Mouse (Mus musculus) limb, embryonic 12.5 days (tissue): ENCODE measurements at regions not wholly inside any gene's neighbourhood (a gene's known extent, or its start where the extent isn't known, plus 50 kb on each side); places are given as distances from the start of the nearest gene placed in this dataset.

Experiments used
- ATAC-seq: fragments of 200-750 bp; cut with Nextera tagmentation; 2 replicates; pipeline ENCODE4 v1.8.0; 2017; ENCODE audit warnings: low read depth, moderate TSS enrichment; ENCODE audit not compliant: insufficient number of reproducible peaks, insufficient read depth, low FRiP score, low TSS enrichment
- H3K27ac ChIP-seq: fragments of 300-500 bp; sonication (generic); 2 replicates; pipeline ENCODE4 v1.5.1; 2016; ENCODE audit warnings: mild to moderate bottlenecking, moderate library complexity
- H3K27me3 ChIP-seq: fragments of 300-500 bp; sonication (generic); 2 replicates; pipeline ENCODE4 v1.6.1; 2016; ENCODE audit warnings: mild to moderate bottlenecking, moderate library complexity
- H3K36me3 ChIP-seq: fragments of 300-500 bp; sonication (generic); 2 replicates; pipeline ENCODE4 v1.6.1; 2016; ENCODE audit warnings: mild to moderate bottlenecking, moderate library complexity
- H3K4me1 ChIP-seq: fragments of 300-500 bp; sonication (generic); replicated peaks from 2 replicates; pipeline ENCODE4 v1.6.1; 2016
- H3K4me2 ChIP-seq: fragments of 300-500 bp; sonication (generic); 2 replicates; pipeline ENCODE4 v1.6.1; 2016; ENCODE audit warnings: mild to moderate bottlenecking, moderate library complexity
- H3K4me3 ChIP-seq: fragments of 300-500 bp; sonication (generic); replicated peaks from 2 replicates; pipeline ENCODE4 v1.5.1; 2016; ENCODE audit warnings: mild to moderate bottlenecking
- H3K9ac ChIP-seq: fragments of 300-500 bp; sonication (generic); replicated peaks from 2 replicates; pipeline ENCODE4 v1.6.1; 2016; ENCODE audit warnings: mild to moderate bottlenecking, moderate library complexity
- H3K9me3 ChIP-seq: fragments of 300-500 bp; sonication (generic); 2 replicates; pipeline ENCODE4 v1.6.1; 2016; ENCODE audit warnings: mild to moderate bottlenecking, moderate library complexity
- WGBS: fragments of 180-500 bp; shearing (Covaris S2); methylation state at CpG from one replicate; pipeline ENCODE4 v1.1.7; 2016; 5-methylcytosine and 5-hydroxymethylcytosine counted together

DNA sequence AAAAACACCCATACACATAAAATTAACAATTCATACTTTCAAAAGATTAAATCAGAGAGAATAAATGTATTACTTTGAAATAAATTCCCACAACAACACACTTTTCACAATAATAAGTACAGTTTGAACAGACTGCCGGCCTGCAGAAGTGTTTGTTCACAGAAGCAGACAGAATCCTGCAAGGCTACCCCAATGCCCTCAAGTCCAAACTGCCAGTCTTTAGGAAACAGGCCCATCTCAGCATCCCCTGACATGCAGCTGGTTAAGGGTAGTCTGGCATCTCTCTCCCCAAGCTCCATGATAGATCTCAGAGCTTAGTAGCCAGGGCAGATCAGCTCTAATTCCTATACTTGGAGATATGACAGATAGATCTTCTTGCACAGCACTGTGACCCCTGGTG, 178.5 kb upstream of the Rreb1 start:
- 86% methylated on average over 1 of the region's 1 CpGs for WGBS
- ATAC-seq: no peak

DNA sequence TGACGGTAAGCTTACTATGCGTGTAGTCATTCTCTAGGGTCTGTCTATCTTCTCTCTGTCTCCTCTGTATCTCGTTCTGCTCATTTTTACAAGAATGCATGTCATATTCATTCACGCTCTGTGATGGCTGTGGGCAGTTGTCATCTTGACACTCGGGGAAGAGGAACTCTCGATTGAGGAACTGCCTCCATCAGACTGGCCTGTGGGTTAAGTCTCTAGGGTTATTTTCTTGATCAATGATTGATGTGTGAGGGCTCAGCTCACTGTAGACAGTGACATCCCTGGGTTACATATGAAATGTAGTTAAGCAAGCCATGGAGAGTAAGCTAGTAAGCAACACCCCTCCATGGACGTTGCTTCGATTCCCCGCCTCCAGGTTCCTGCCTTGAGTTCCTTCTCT, 178.0 kb upstream of the Rreb1 start:
- H3K36me3 ChIP-seq: no peaks in the 10 kb centered on the region
- H3K9me3 ChIP-seq: no peaks in the 10 kb centered on the region
- H3K27ac ChIP-seq: no peak overlapping the region
- no peak overlapping the region for H3K9ac ChIP-seq
- no peak overlapping the region for H3K4me2 ChIP-seq
- 91% methylated on average over 9 of the region's 9 CpGs for WGBS
- ATAC-seq: no peak
- no peaks in the 10 kb centered on the region for H3K4me1 ChIP-seq
- H3K27me3 ChIP-seq: no peaks in the 10 kb centered on the region
- no peak overlapping the region for H3K4me3 ChIP-seq

More for the DNA sequence above, 178.5 kb upstream of the Rreb1 start:
- H3K27me3 ChIP-seq: no peaks in the 10 kb centered on the region
- H3K27ac ChIP-seq: no peak overlapping the region
- H3K4me3 ChIP-seq: no peak overlapping the region
- H3K4me1 ChIP-seq: no peaks in the 10 kb centered on the region
- H3K9me3 ChIP-seq: no peaks in the 10 kb centered on the region
- no peak overlapping the region for H3K9ac ChIP-seq
- H3K36me3 ChIP-seq: no peaks in the 10 kb centered on the region
- H3K4me2 ChIP-seq: no peak overlapping the region

DNA sequence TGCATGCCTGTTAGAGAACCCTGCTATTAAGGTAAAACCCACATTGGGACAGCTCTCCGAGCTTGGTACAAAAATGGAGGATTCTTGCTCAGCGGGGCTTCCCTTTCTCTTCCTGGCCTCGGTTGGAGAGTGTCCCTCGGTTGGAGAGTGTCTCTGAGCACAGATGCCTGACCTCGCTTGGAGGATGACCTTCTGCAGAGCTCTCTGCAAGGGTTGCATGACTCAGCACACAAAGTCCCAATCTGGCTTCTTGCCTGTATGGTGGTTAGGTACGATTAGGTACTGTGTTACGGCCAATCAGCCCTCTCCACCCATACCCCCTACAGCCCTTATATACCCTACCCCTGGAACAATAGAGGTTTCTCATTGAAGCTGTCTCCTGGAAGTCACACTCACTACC, 177.1 kb upstream of the Rreb1 start:
- no peak overlapping the region for H3K4me3 ChIP-seq
- H3K9me3 ChIP-seq: no peaks in the 10 kb centered on the region
- no peak overlapping the region for H3K27ac ChIP-seq
- no peaks in the 10 kb centered on the region for H3K27me3 ChIP-seq
- no peak overlapping the region for H3K9ac ChIP-seq
- WGBS: 77% methylated on average over 7 of the region's 7 CpGs
- no peak overlapping the region for H3K4me2 ChIP-seq
- H3K4me1 ChIP-seq: no peaks in the 10 kb centered on the region
- ATAC-seq: no peak
- H3K36me3 ChIP-seq: no peaks in the 10 kb centered on the region

DNA sequence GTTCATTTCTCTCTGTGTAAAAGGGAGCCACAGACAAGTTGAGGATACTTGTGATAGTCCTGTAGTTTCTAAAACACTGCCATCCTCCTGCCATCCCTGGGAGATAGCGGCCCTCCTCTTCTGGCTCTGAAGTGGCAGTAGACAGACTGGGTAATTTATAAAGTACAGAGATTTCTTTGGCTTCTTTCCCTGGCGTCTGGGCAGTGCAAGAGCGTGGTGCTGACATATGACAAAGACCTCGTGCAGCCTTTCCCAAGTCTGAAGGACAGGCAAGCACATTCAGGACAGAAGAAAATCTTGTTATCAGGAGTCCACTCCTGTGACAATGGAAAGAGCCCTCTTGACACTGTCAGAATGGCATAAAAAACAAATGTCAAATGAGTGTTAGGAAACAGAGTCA, 175.9 kb upstream of the Rreb1 start:
- H3K27ac ChIP-seq: no peak overlapping the region
- no peaks in the 10 kb centered on the region for H3K4me1 ChIP-seq
- no peaks in the 10 kb centered on the region for H3K27me3 ChIP-seq
- no peak overlapping the region for H3K9ac ChIP-seq
- WGBS: 82% methylated on average over 4 of the region's 4 CpGs
- no peaks in the 10 kb centered on the region for H3K36me3 ChIP-seq
- no peak for ATAC-seq
- no peak overlapping the region for H3K4me3 ChIP-seq
- H3K4me2 ChIP-seq: no peak overlapping the region
- H3K9me3 ChIP-seq: no peaks in the 10 kb centered on the region

DNA sequence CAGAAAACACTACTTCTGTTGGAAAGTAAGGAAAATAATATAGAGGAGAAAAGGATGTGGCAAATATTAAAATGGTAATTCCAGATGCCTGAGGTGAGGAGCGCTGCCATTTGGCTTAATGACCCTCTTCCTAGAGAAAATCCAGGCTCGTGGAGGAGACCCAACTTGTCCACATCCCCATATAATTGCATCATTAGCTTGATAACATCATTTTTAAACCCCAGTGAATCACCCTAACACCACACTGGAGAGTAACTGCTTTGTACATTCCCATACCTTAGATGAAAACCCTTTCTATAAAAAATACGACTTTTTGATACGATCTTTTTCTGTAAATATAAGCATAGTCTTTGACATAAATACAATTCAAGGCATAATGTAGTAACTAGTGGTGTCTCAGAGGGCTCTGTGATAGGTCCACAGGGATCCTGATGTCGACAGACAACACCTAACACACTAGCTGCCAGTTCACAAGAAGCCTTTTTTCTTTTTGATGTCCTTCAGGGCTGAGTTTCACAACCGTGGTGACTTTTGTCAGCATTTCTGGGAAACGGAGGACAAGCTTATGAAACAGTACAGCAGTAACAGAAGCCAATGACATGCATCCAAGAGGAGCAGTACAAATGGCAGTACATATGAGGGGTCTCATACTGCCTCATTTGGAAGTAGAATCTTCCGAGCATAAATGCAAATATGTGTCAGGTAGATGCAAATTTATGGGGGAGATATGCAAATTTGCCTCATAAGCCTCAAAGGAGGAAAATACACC, 174.8 kb upstream of the Rreb1 start:
- 68% methylated on average over 8 of the region's 8 CpGs for WGBS
- Histone ChIP-seq H3K4me3 (no peak overlapping the region), H3K36me3 (no peaks in the 10 kb centered on the region), H3K4me1 (no peaks in the 10 kb centered on the region), H3K27me3 (no peaks in the 10 kb centered on the region), H3K9ac (no peak overlapping the region), H3K27ac (no peak overlapping the region), H3K4me2 (no peak overlapping the region), H3K9me3 (no peaks in the 10 kb centered on the region)
- ATAC-seq: no peak

DNA sequence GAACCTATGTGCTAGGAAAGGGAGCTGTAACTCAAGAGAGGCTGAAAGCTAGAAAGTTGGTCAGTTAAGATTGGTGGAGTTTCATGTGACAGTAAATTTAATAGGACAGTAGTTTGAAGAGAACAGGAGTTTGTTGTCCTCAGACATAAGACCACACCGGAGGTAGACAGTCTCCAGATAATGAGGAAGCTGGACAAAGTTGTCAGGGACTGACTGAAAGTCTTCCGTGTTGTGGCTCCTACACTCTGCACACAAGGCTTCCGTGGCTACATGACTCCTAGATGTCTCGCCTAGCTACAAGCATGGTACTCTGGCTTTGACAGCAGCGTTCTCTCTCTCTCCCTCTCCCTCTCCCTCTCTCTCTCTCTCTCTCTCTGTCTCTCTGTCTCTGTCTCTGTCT, 171.9 kb upstream of the Rreb1 start:
- H3K4me1 ChIP-seq: no peaks in the 10 kb centered on the region
- WGBS: 92% methylated on average over 5 of the region's 5 CpGs

DNA sequence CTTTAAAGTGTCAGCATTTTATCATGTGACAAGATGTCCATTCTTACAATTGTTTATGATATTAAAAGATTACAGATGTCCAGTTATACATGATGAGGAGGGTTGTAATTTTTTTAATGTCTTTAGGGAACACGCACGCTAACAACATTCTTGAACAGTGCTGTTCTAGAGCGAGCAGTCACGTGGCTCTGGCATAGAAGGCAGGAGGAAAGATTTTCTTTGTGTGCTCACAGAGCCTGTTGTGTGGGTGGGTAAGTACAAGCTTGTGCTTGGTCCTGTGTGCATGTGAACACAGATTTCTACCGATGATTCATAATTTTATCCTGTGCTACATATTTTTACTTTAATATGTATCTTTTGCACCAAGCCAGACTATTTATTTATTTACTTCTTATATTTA, 169.1 kb upstream of the Rreb1 start:
- no peaks in the 10 kb centered on the region for H3K27me3 ChIP-seq
- H3K36me3 ChIP-seq: no peaks in the 10 kb centered on the region
- no peak overlapping the region for H3K9ac ChIP-seq
- H3K4me3 ChIP-seq: no peak overlapping the region
- no peaks in the 10 kb centered on the region for H3K4me1 ChIP-seq
- WGBS: 90% methylated on average over 5 of the region's 5 CpGs
- no peak overlapping the region for H3K4me2 ChIP-seq
- no peak for ATAC-seq
- H3K27ac ChIP-seq: no peak overlapping the region
- no peaks in the 10 kb centered on the region for H3K9me3 ChIP-seq

More for the DNA sequence above, 171.9 kb upstream of the Rreb1 start:
- no peak overlapping the region for H3K4me3 ChIP-seq
- no peaks in the 10 kb centered on the region for H3K36me3 ChIP-seq
- no peak overlapping the region for H3K9ac ChIP-seq
- H3K4me2 ChIP-seq: no peak overlapping the region
- ATAC-seq: no peak
- H3K27me3 ChIP-seq: no peaks in the 10 kb centered on the region
- no peak overlapping the region for H3K27ac ChIP-seq
- H3K9me3 ChIP-seq: no peaks in the 10 kb centered on the region

DNA sequence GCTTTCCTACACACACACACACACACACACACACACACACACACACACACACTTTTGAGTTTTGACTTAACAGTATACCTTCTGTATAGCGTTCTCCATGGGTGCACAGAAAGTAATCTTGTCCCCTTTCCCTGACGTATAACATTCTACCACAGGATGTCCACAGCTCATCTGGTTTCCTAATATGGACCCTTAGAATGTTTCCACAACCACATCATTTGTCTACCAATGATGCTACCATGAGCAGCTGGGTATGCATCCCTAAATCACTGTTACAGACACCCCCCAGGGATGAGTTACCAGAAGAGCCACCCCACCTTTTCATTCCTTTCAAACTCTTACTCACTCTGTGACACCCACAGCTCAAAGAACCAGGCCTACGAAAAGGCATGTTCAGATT, 166.8 kb upstream of the Rreb1 start:
- Histone ChIP-seq H3K4me1 (no peaks in the 10 kb centered on the region), H3K9ac (no peak overlapping the region), H3K27ac (no peak overlapping the region), H3K27me3 (no peaks in the 10 kb centered on the region), H3K4me2 (no peak overlapping the region), H3K4me3 (no peak overlapping the region), H3K36me3 (no peaks in the 10 kb centered on the region), H3K9me3 (no peaks in the 10 kb centered on the region)
- no peak for ATAC-seq
- WGBS: 82% methylated on average over 3 of the region's 3 CpGs

DNA sequence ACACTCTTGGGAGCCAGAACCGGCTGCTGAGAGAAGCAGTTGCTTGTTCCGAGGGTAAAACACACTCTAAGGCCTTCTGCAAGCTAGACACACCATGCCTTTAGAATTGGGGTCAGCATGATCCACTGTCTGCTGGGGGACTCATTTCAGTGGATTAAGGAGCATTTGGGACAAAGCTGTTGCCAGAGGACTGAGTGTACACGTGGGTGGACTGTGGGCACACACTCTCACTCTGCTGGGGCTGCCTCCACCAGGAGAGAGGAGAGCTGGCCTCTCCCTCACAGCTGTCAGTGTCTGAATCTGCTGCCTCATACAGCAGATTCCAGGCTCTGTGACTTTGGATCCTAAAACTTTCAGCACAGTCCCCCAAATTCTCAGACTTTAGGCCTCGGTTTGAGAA, 161.2 kb upstream of the Rreb1 start:
- Histone ChIP-seq H3K4me2 (no peak overlapping the region), H3K4me1 (peaks cover 5% of the 10 kb centered on the region; the same call in 1 of the 2 replicates), H3K27me3 (no peaks in the 10 kb centered on the region), H3K9ac (no peak overlapping the region), H3K9me3 (no peaks in the 10 kb centered on the region), H3K4me3 (no peak overlapping the region), H3K27ac (no peak overlapping the region), H3K36me3 (no peaks in the 10 kb centered on the region)
- 76% methylated on average over 4 of the region's 4 CpGs for WGBS
- ATAC-seq: no peak

DNA sequence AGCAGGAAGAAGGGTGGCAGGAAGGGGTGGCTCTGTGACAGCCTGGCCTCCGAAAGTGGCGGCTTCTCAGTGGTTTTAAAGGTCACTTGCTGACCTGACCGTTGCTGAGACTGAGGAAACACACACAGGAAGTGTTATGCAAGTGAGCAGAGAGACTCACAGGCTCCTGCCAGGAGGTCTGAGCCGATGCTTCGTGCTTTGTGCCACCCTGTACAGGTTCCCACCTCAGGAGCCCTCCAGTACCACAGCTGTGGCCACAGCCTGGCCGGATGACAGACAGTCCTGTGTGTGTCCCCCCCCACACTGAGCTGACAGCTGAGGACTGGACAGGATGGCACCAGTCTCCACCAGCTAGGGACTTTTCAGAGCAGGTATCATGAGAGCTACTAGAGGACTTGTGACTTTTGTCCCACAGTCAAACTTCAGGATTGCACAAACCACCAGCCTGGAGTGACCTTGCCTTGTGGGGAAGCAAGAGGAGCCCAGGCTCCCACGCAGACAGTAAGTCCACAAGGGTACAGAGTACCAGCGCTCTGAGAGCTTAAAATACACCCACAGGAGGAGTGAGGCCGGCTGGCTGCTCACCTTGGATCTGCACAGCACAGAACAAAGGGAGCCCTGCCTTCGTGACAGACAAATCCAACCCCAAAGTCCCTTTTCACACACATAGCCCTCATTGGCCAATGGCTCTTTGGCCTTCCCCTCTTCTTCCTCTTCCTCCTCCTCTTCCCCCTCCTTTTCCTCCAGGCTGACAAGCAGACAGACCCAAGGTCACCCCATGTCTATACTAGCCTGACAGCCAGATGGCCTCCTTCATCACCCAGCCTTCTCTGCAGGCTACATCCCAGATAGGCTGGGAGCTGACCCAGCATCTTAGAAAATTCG, 158.1 kb upstream of the Rreb1 start:
- no peaks in the 10 kb centered on the region for H3K36me3 ChIP-seq
- H3K27ac ChIP-seq: no peak overlapping the region
- 59% methylated on average over 11 of the region's 11 CpGs for WGBS
- no peak overlapping the region for H3K4me2 ChIP-seq
- H3K4me1 ChIP-seq: peaks cover 5% of the 10 kb centered on the region; the same call in 1 of the 2 replicates
- H3K9ac ChIP-seq: no peak overlapping the region
- H3K4me3 ChIP-seq: no peak overlapping the region
- H3K9me3 ChIP-seq: no peaks in the 10 kb centered on the region
- no peaks in the 10 kb centered on the region for H3K27me3 ChIP-seq
- no peak for ATAC-seq

DNA sequence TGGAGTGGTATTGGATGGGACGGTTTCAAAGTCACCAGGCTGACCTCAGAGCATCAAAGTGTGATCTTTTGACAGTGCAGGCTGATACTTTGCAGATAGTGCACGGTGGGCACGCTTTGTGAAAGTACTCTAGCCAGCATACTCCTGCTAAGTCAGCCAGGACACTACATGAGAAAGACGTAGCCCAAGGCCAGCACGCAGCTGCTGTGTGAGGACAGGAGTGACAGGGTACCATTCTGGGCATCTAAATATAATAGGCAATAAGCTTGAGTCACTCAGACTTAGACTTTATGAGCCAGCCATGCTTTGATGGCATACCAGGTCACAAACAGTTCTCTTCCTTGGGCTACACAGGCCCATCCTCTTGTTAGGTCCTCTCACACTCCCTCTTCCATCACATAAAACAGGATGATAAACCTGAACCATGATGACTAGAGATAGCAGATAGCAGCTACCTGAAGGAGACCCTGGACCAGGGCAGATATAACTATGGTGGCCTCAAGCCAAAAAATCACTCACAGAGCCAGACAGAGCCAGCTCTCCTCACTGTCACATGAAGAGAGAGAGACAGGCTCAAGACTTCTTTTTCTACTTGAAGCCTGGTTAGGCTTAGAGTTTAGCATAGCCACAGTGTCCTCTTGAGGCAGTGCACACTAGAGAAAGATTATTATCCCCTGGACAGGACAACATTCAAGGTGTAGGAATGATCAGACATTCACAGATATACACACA, 156.7 kb upstream of the Rreb1 start:
- no peak overlapping the region for H3K4me2 ChIP-seq
- no peak overlapping the region for H3K27ac ChIP-seq
- 91% methylated on average over 5 of the region's 5 CpGs for WGBS
- H3K27me3 ChIP-seq: no peaks in the 10 kb centered on the region
- no peak for ATAC-seq
- peaks cover 5% of the 10 kb centered on the region; the same call in 1 of the 2 replicates for H3K4me1 ChIP-seq
- no peaks in the 10 kb centered on the region for H3K36me3 ChIP-seq
- no peak overlapping the region for H3K9ac ChIP-seq
- no peak overlapping the region for H3K4me3 ChIP-seq
- no peaks in the 10 kb centered on the region for H3K9me3 ChIP-seq
